In the genomic region with DNA sequence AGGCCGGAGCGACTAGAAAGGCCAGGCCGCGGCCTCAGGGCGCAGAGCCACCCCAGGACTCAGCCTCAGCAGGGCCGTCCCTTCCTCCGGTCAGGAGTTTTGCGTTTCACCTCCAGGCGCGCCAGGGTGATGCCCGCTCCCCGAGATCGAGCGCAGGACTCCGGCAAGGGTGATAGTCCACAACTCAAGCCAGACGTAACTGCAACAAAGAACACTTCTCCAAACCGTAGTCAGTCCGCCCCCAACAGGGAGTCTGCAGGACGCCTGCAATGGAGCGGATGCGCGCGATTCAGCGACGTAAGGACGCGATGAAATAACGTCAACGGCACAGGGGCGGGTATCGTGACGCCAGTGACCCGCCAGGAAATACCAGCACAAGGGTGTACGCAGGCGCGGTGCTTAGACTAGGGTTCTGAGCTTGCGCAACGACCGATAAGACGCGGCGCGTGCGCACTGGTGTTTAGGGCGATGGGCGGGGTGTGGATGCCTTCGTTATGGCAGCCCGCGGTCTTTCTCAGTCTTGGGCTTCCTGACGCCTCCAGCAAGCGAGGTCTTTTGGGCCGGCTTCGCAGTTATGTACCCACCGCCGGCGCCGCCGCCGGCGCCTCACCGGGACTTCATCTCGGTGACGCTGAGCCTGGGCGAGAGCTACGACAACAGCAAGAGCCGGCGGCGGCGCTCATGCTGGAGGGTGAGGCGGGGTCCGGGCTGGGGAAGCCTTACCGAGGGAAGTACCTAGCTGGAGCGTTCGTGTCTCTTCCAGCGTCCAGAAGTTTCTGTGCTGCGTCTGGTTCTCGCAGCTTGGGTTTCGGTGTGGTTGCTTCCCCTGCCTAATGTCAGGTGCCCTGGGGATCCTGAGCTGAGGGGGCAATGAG, we compare ENCODE assay signal across 8 mouse cellular contexts. TPM values are rescaled to one million over a fixed set of nuclear protein-coding genes. Genes with fewer than 3 reads are reported as not detected.
DNase-seq lines count a peak whose midpoint lies in the region; ATAC-seq lines count a peak whose summit lies in the region.

Gene Man1b1, plus strand, starts transcription at position 53 of the 875 bp plus-strand sequence.

- H3K4me1 ChIP-seq in intestine, embryonic 14.5 days (replicated peaks; ENCODE audit: control insufficient read depth, insufficient read depth, low read length): peaks cover 14% of the 10 kb centered on the region; the same call in 1 of the 2 replicates

- H3K9ac ChIP-seq in intestine, embryonic 14.5 days (ENCODE audit: low read length): peak within 1 kb of the TSS; percentile 96

- H3K9me3 ChIP-seq in intestine, embryonic 14.5 days (ENCODE audit: control insufficient read depth, low read length): no peaks in the 10 kb centered on the region

- intact Hi-C loops in left cerebral cortex, postnatal 14 days (cut with DNase I): no loop called here

- H3K27me3 ChIP-seq in intestine, embryonic 14.5 days (replicated peaks; ENCODE audit: control insufficient read depth, insufficient read depth, low read length): no peaks in the 10 kb centered on the region

- H3K36me3 ChIP-seq in intestine, embryonic 14.5 days (ENCODE audit: control insufficient read depth, insufficient read depth, low read length): peaks cover 36% of the 10 kb centered on the region

- under 1% methylated on average over 78 of the region's 78 CpGs for WGBS in intestine, embryonic 14.5 days

- peak within 1 kb of the TSS; percentile 91 for H3K27ac ChIP-seq in intestine, embryonic 14.5 days (ENCODE audit: low read depth)

- peak within 1 kb of the TSS; percentile 98 for H3K4me2 ChIP-seq in intestine, embryonic 14.5 days (ENCODE audit: low read length)

- DNase-seq in adrenal gland, adult 18-20 months (ENCODE audit: low spot score in 2 of 2): peak; percentile 99
- peak; percentile 100 for DNase-seq in embryo, embryonic 11 days
- peak; percentile 97 for DNase-seq in gastrocnemius, postnatal 25 days
- DNase-seq in intestine, embryonic 14.5 days (ENCODE audit: low spot score): peak; percentile 97
- DNase-seq in left cerebral cortex, postnatal 14 days (ENCODE audit: low spot score in 2 of 2): peak; percentile 99 to 100
- DNase-seq in mesoderm, embryonic 11.5 days (ENCODE audit: low read depth, low spot score): peak; percentile 100
- peak; percentile 99 for DNase-seq in right cerebral cortex, postnatal 36 days (ENCODE audit: low spot score in 2 of 2)
- peak; percentile 98 for DNase-seq in yolk sac, embryonic 10.5 days (ENCODE audit: low spot score)

- peak within 1 kb of the TSS; percentile 96 for H3K4me3 ChIP-seq in intestine, embryonic 14.5 days (ENCODE audit: low read depth, low read length)

- peak; percentile 97 for ATAC-seq in intestine, embryonic 14.5 days (replicated peaks; ENCODE audit: low FRiP score, low TSS enrichment, low read depth)

RNA-seq across cellular contexts. Expression of gene Man1b1, which starts in this region (rescaled TPM):
- 10 to 100 TPM; 59.0 to 63.2 TPM for total RNA-seq in adrenal gland, adult 18-20 months (2021)
- 10 to 100 TPM; 11.9 to 15.4 TPM for total RNA-seq in gastrocnemius, postnatal 25 days (2021)
- polyA plus RNA-seq in intestine, embryonic 14.5 days (2014; fragmentation: Nextera tagmentation; extraction: Ambion mirVana): 66.3 and 73.3 TPM in 2 replicates
- total RNA-seq in left cerebral cortex, postnatal 14 days (2021): 10 to 100 TPM; 57.2 to 59.0 TPM

Comparison
In these comparisons a context has a peak if more than half of its experiments do, and no peak if none do; other contexts are left out.
1. Peak in every context shown above with its lines: DNase-seq, ATAC-seq, H3K4me3 ChIP-seq and H3K27ac ChIP-seq.